Mouse (Mus musculus) kidney, adult 2 months (tissue): ENCODE data around the gene Abca3. TPM values are rescaled to one million over a fixed set of nuclear protein-coding genes. Genes with fewer than 3 reads are reported as not detected.

Experiments
- DNase-seq: peaks from one replicate; pipeline ENCODE4 v3.0.0; 2021
- H3K27ac ChIP-seq: fragments of 200-500 bp; 2 replicates; pipeline ENCODE4 v1.5.1; 2012; ENCODE audit warnings: low read depth, low read length, control low read depth, inconsistent platforms; ENCODE audit not compliant: insufficient read depth
- H3K27me3 ChIP-seq: fragments of 200-500 bp; replicated peaks from 2 replicates; pipeline ENCODE4 v1.6.1; 2012; ENCODE audit warnings: mild to moderate bottlenecking, moderate library complexity, low read length, inconsistent platforms; ENCODE audit not compliant: control insufficient read depth, insufficient read depth
- H3K36me3 ChIP-seq: fragments of 200-500 bp; 2 replicates; pipeline ENCODE4 v1.6.1; 2012; ENCODE audit warnings: mild to moderate bottlenecking, moderate library complexity, low read length, inconsistent platforms; ENCODE audit not compliant: control insufficient read depth, insufficient read depth
- H3K4me1 ChIP-seq: fragments of 200-500 bp; 2 replicates; pipeline ENCODE4 v1.6.1; 2011; ENCODE audit warnings: low read length; ENCODE audit not compliant: control insufficient read depth, insufficient read depth
- H3K4me3 ChIP-seq: fragments of 200-500 bp; 2 replicates; pipeline ENCODE4 v1.5.1; 2011; ENCODE audit warnings: mild to moderate bottlenecking, low read depth, low read length, control low read depth; ENCODE audit not compliant: insufficient read depth
- CTCF ChIP-seq: fragments of 200-500 bp; conservative IDR thresholded peaks from 2 replicates; pipeline ENCODE4 v1.5.1; 2011; ENCODE audit warnings: low read depth, mild to moderate bottlenecking, control low read depth, low read length, moderate library complexity, mixed read lengths; ENCODE audit not compliant: insufficient read depth, insufficient read length
- POLR2A ChIP-seq: fragments of 200-500 bp; IDR thresholded peaks from one replicate; pipeline ENCODE4 v1.6.1; 2011; ENCODE audit warnings: low read depth, low read length, control low read depth
- WGBS: fragments of 180-500 bp; shearing (Covaris S2); methylation state at CpG from one replicate; pipeline ENCODE4 v1.1.7; 2018; 5-methylcytosine and 5-hydroxymethylcytosine counted together
- polyA plus RNA-seq: library from polyadenylated mRNA; depleted of rRNA; stranded (reverse); fragments of >200 nt; gene quantifications from 2 replicates; pipeline ENCODE4 v1.2.3, GENCODE M21; 2012

Gene Abca3
- polyA plus RNA-seq, 1 experiment, result 214 TPM

DNA sequence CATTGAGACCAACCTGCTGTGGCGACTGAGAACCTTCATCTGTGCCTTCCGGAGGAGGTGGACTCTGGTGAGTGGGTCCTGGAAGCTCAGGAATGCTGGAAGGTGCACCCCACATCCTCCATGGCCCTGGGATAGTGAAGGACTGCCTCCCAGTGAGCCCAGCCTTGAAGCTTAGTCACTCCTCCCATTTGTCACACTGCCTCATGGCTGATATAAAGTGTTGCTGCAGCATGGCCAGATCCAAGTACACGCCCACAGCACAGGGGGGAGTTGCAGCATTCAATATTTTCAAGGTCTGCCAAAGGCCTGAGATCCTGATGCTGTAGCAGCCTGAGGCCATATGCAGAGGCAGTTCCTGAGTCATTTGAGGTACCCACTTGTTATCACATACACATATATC is 50.6 kb downstream of the Abca3 start:
- TF ChIP-seq POLR2A (no peak), CTCF (no peak)
- Histone ChIP-seq H3K27me3 (no peaks in the 10 kb centered on the region), H3K27ac (no peak overlapping the region), H3K4me1 (no peaks in the 10 kb centered on the region), H3K4me3 (no peak overlapping the region), H3K36me3 (peaks cover 1% of the 10 kb centered on the region)
- DNase-seq, result no peak
- 81% methylated on average over 3 of the region's 3 CpGs for WGBS

DNA sequence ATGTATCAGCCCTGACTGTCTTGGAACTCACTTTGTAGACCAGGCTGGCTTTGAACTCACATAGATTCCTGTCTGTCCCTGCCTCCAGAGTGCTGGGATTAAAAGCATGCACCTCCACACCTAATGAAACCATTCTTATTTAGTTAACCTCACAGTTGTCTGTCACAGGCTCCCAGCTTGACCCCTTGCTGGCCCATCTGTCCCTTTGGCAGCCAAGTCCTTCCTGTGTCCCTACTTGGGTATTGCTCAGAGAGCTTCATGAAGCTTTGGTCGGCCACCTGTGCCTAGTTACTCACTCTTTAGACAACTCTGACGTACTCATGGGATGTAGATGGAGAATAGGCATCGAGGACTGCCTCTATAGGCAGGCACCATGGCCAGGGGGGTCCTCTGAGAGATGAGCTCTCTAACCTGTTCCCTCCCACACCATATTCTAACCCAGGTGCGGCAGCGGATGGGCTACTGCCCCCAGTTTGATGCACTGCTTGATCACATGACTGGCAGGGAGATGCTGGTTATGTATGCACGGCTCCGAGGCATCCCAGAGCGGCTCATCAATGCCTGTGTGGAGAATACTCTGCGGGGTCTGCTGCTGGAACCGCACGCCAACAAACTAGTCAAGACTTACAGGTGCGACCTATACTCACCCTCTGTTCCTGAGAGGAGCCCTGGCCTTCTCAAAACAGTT is 55.5 kb downstream of the Abca3 start:
- Histone ChIP-seq H3K27me3 (no peaks in the 10 kb centered on the region), H3K27ac (no peak overlapping the region), H3K36me3 (peaks cover 5% of the 10 kb centered on the region), H3K4me3 (no peak overlapping the region), H3K4me1 (no peaks in the 10 kb centered on the region)
- no peak for DNase-seq
- WGBS, result 86% methylated on average over 12 of the region's 12 CpGs
- TF ChIP-seq POLR2A (no peak), CTCF (no peak)

DNA sequence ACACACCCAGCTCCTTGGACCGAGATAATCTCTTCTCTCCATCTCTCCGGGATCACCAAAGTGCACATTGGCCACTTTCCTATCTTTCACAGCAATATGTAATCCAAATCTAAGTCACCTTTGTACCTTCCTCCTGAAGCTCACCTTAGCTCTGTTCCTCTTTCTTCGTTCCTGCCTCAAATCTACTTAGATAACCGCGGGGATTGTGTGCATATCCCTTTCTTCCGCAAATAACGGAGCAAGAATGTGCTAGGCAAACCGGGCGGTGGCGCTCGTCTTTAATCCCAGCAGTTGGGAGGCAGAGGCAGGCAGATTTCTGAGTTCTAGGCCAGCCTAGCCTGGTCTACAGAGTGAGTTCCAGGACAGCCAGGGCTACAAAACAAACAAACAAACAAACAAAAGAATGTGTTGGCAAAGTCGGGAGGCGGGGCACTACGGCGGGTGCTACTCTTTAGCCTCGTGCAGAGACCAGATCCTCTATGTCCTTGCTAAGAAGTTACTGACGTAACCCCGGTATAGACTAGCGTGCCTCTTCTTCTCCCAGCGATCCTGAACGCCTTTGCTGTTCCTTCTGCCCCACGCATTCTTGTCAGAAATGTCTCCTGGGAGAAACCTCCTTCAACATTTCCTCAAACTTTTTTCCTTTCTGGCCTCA is 61.9 kb downstream of the Abca3 start:
- Histone ChIP-seq H3K36me3 (no peaks in the 10 kb centered on the region; the same call in 1 of the 2 replicates), H3K4me1 (peaks cover 13% of the 10 kb centered on the region; the same call in 1 of the 2 replicates), H3K27me3 (no peaks in the 10 kb centered on the region), H3K4me3 (peak overlapping the region; percentile 55), H3K27ac (peak overlapping the region; percentile 40)
- WGBS, result 18% methylated on average over 22 of the region's 22 CpGs
- DNase-seq, result peak; percentile 35
- no peak; the same call in 1 of the 2 replicates for TF ChIP-seq CTCF
- no peak for TF ChIP-seq POLR2A

DNA sequence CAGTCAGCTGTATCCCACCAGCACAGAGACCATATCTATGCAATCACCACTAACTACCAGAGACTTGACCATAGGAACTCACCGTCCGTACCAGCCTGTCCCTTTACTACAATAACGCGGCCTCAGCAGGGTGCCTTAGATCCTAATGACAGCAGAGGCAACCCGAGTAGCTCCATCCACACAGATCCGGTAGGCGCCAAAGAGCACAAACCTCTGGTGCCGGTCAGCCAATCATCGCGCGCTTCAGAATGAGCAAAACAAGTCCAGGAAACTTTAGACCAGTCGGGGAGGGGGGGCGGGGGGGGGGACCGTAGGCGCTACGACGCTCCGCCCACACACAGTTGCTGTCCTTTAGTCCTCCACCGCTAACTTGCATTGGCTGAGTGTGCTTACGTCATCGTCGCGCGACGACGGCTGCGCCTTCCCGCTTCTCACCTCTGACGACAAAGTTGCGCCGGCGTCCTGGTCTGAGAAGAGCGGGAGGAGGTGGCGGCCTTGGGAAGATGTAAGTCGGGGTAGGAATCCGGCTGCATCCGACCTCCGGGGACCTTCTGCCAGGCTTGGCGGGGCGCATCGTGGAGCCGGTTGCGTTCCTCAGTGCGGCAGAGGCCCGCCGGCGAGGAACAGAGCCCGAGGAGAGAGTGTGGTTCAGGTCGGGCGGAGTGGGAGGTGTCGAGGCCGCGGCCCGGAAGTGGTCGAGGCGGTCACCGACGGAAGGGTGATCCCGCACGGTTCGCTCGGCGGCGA is 62.7 kb downstream of the Abca3 start, which contains the start of gene Rnps1:
Rnps1 (plus strand) TSS at position 336 of the 747 bp plus-strand sequence.
- H3K27me3 ChIP-seq, result no peaks in the 10 kb centered on the region
- under 1% methylated on average over 64 of the region's 64 CpGs for WGBS
- TF ChIP-seq POLR2A, result peak; percentile 46
- TF ChIP-seq CTCF, result no peak
- peak within 1 kb of the TSS; percentile 73 for H3K27ac ChIP-seq
- H3K4me1 ChIP-seq, result peaks cover 13% of the 10 kb centered on the region; the same call in 1 of the 2 replicates
- H3K36me3 ChIP-seq, result no peaks in the 10 kb centered on the region; the same call in 1 of the 2 replicates
- peak within 1 kb of the TSS; percentile 75 for H3K4me3 ChIP-seq
- DNase-seq, result peak; percentile 97

DNA sequence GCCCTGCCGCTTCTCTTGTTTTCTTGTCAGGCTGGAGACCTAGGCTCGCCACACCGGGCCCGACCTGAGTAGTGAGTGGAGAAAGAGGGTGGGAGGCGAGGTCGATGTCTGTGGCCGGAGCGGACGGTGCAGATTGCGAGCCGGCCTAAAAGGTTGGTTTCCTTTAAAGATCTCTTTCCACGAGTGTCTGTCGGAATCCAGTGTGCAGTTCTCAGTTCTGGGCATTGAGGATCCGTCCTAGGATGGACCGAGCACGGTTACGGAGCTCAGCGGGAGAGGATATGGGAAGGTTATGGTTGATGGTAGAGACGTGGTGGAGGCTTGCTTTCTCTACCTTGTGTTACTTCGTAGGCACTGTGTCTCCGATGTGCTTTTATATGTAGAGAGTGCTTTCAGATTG is 63.3 kb downstream of the Abca3 start:
- TF ChIP-seq POLR2A (no peak), CTCF (no peak)
- H3K36me3 ChIP-seq, result peaks cover 2% of the 10 kb centered on the region
- WGBS, result under 1% methylated on average over 21 of the region's 21 CpGs

DNA sequence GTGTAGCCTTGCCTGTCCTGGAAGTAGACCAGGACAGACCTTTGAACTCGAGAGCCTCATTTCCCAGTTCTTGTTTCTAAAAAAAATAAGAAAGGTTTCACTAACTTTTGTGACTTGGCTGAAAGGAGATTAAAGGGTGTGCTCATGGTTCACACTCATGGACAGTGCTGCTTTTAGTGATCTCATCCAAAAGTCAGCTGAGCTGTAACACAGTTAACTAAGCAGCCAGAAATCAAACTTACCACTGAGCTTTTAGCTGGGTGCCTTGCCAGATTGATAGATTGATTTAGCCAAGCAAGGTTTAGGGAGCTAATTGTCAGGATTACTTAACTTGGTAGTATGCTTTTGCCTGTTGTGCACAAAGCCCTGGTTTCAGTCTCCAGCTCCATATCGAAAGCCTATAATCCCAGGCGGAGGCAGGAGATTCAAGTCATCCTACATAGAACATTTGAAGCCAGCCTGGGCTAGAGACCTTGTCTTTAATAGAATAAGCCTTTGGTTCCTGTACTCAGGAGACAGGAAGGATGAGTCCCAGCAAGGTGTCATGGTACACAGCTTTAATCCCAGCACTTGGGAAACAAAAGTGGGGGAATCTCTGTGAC is 64.4 kb downstream of the Abca3 start:
- Histone ChIP-seq H3K4me1 (peaks cover 13% of the 10 kb centered on the region; the same call in 1 of the 2 replicates), H3K27ac (no peak overlapping the region), H3K27me3 (no peaks in the 10 kb centered on the region), H3K4me3 (no peak overlapping the region), H3K36me3 (peaks cover 3% of the 10 kb centered on the region)
- TF ChIP-seq POLR2A (no peak), CTCF (no peak)
- DNase-seq, result peak; percentile 30
- 67% methylated on average over 3 of the region's 3 CpGs for WGBS

More for the DNA sequence above, 63.3 kb downstream of the Abca3 start:
- peak overlapping the region; percentile 75 for H3K4me3 ChIP-seq
- H3K27ac ChIP-seq, result peak overlapping the region; percentile 73; the same call in 1 of the 2 replicates
- no peak for DNase-seq
- H3K27me3 ChIP-seq, result no peaks in the 10 kb centered on the region
- peaks cover 13% of the 10 kb centered on the region; the same call in 1 of the 2 replicates for H3K4me1 ChIP-seq
